Mouse (Mus musculus) R1 (cell line): ENCODE measurements around the gene Rbfox3.
A peak's percentile ranks its signal among the peaks of the same experiment; 100 is the strongest.

Experiments used
- DNase-seq: peaks from one replicate; pipeline ENCODE4 v3.0.0-alpha.2; 2018; ENCODE audit warnings: low read depth, low spot score

The Rbfox3 gene

GRCm38 (mm10) chr11:118553926-118554325 lies 357.5 kb downstream of the Rbfox3 start:
- no peak for DNase-seq

DNA sequence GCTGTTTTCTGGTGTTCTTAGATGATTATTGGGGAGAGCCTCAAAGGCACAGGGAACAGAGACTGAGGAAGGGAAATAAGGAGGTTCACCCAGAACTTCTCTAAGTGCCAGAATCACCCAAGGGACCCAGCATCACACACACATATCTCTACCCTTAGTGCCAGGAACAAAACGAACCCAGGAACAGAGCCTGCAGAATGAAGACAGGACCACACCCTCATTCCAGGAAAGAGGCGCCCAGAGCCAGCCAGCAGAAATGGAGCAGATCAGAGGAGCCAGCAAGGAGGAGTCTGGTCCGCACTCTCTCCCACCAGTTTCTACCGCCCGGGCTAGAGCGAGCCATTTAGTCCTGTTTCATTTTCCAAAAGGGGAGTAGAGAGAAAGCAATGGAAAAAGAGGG lies 358.4 kb downstream of the Rbfox3 start:
- peak; percentile 29 for DNase-seq

DNA sequence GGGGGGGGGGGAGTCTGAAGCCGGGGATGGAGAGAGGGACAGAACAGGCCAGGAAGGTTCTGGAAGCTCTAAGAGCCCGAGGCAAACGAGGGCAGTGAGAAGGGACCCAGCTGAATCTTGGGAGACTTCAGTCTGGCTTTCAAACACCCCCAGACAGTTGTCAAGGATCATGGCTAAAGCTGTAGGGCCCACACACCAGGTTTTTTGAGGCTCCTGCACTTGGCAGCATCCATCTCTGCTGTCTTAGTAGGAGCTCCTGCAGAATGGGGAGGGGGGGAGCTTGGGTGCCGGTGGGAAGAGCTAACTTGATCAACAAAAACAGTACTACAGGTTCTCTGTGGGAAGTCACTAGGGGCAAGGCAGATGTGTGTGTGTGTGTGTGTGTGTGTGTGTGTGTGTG lies 358.9 kb downstream of the Rbfox3 start:
- no peak for DNase-seq

DNA sequence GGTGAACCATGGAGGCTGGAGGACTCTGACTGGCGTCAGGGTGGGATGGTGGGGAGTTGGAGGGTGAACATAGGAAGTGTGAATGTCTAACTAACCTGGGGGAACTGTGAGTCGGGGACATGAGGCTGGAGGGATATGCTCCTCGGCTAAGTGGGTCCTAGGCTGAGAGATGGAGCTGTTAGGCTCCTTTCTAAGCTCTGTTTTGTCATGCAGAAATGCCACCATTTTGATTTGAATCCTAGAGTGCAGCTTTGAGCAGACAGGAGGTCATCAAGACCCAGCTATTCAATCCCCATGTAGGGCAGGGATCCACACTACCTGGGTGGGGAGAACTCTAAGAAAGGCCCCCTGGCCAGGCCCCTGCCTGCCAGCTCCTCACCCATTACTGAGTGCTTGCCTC lies 359.7 kb downstream of the Rbfox3 start:
- peak; percentile 78 for DNase-seq

DNA sequence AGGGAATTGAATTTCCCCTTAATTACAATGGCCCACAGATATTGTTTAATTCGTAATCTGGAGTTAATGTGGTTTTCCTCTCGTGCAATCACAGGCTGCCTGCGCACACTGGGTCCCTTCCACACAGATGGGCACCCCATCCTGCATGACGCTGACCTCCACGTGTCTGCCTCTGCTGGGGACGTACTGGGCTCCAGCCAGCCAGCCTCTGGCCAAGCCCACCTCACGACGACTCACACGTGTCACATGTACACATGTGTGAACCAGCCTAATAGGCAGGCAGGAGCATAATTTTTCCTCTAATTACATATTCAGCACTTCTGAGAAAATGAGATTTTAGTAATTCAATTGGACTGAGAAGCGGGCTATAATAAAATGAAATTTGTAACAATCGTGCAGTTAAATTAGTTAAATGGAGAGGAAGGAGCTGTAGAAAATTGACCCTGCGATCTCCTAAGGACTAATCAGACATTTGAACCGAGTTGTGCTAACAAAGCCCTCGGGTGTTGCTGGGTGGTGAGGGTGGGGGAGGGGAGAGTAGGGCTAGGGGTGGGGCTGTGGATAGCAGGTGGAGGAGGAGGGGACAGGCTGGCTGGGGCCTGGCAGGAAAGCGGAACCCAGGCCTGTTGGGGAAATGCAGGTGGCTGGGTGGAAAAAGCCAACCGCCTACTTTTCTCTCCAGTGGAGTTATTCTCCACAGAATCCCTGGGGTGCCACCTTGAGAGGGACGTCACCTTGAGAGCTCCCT lies 360.4 kb downstream of the Rbfox3 start:
- DNase-seq = peak; percentile 49

DNA sequence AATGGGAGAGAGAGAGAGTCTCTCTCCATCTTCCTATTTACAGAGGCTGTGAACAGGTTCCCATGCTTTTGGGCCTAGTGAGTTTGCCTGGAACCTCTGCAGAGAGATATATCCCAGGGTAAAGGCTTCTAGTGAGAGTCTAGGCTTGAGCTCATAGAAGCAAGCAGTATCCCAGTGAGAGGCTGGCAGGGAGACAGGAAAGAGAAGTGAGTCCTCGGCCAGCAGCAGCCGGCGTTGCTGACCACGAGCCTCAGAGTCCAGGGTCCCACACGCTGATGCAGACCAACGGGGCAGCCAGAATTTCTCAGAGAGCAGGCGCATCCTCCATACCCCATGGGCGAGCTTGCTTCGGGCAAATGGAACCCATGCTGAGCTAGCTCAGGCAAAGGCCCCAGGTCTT lies 363.2 kb downstream of the Rbfox3 start:
- DNase-seq = no peak

GRCm38 (mm10) chr11:118546269-118546668 lies 365.1 kb downstream of the Rbfox3 start:
- DNase-seq = no peak

DNA sequence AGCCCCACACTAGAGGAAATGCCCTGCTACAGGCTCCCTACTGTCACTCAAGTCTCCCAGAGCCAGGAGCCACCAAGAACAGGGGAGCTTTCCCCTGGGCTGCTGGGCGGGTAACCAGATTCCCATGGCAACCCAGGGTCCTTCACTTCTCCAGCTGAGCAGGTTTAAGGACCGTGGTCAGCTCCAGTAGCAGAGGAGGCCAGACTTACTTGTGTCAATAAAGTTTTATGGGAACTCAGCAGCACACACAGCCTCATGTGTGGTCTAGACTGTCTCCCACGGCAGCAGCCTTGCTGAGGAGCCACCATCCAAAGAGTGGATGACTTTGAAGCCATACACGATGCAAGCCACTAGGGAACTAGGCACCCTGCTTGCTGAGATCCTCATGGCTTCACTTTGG lies 365.7 kb downstream of the Rbfox3 start:
- peak; percentile 55 for DNase-seq

GRCm38 (mm10) chr11:118544564-118544963 lies 366.8 kb downstream of the Rbfox3 start:
- DNase-seq = no peak

DNA sequence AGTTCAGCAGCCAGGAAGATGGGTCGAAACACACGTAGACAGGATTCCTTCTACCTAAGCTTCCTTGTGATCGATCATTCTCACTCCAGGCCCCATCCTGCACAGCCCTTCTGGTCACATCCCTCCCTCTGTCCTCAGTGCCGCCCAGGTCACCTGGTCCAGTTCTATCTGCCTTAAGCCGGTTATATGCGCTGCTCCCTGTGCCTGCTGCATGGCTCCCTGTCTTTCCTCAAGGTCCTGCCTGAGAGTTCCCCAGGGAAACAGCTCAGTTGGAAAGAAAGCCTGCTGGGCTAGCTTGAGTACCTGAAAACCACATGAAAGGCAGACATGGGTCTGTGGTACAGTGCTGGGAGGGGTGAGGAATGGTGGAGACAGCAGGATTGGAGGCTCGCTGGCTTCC lies 368.5 kb downstream of the Rbfox3 start:
- no peak for DNase-seq

- no peak for DNase-seq
These were observed 370.9 kb downstream of the Rbfox3 start for GRCm38 (mm10) chr11:118540411-118541026.

- DNase-seq = no peak
These were observed 373.4 kb downstream of the Rbfox3 start for GRCm38 (mm10) chr11:118538008-118538407.

GRCm38 (mm10) chr11:118534382-118535092 lies 376.9 kb downstream of the Rbfox3 start:
- peak; percentile 74 for DNase-seq

GRCm38 (mm10) chr11:118530313-118530712 lies 381.1 kb downstream of the Rbfox3 start:
- DNase-seq = no peak

GRCm38 (mm10) chr11:118528761-118529160 lies 382.6 kb downstream of the Rbfox3 start:
- DNase-seq = no peak

DNA sequence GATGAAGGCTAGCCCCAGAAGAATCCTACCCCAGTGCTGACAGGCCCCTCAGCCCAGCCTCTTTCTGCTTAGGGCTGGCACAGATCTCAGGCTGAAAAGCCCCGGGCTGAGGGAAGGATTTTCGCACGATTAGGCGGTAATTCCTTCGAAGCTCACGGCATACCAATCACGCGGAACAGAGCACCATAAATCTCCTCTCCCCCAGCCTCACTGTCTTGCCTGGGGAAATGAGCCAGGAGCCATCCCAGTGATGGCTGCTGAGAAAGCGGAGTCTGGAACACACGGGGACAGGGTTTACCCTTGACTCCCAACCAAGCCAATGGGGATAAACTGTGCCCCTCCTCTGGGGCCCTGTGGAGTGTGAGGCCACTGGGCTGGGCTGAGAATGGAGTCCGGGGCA lies 386.3 kb downstream of the Rbfox3 start:
- DNase-seq = no peak

- DNase-seq = no peak
These were observed 387.8 kb downstream of the Rbfox3 start for GRCm38 (mm10) chr11:118523496-118524145.

GRCm38 (mm10) chr11:118520932-118521331 lies 390.5 kb downstream of the Rbfox3 start:
- DNase-seq = no peak

GRCm38 (mm10) chr11:118520251-118520650 lies 391.1 kb downstream of the Rbfox3 start:
- DNase-seq = peak; percentile 49

GRCm38 (mm10) chr11:118518743-118519142 lies 392.7 kb downstream of the Rbfox3 start:
- no peak for DNase-seq

GRCm38 (mm10) chr11:118517924-118518323 lies 393.5 kb downstream of the Rbfox3 start:
- DNase-seq = no peak

- DNase-seq = no peak
These were observed 399.0 kb downstream of the Rbfox3 start for GRCm38 (mm10) chr11:118512257-118512910.
